Mouse (Mus musculus) heart, adult 2 months (tissue): ENCODE data around the gene Acadvl. TPM values are rescaled to one million over a fixed set of nuclear protein-coding genes. Genes with fewer than 3 reads are reported as not detected.

Experiments
- DNase-seq, 2 experiments: peaks; one replicate each; pipeline ENCODE4 v3.0.0; 2021
- H3K27ac ChIP-seq: fragments of 200-600 bp; 2 replicates; pipeline ENCODE4 v1.8.1; 2022
- H3K27me3 ChIP-seq: fragments of 200-500 bp; 2 replicates; pipeline ENCODE4 v1.6.1; 2012; ENCODE audit warnings: mild to moderate bottlenecking, low read length, inconsistent platforms, mixed read lengths; ENCODE audit not compliant: control insufficient read depth, insufficient read depth
- H3K36me3 ChIP-seq: fragments of 200-500 bp; 2 replicates; pipeline ENCODE4 v1.6.1; 2012; ENCODE audit warnings: low read length, inconsistent platforms; ENCODE audit not compliant: control insufficient read depth, insufficient read depth
- H3K4me1 ChIP-seq: fragments of 200-500 bp; 2 replicates; pipeline ENCODE4 v1.6.1; 2011; ENCODE audit warnings: low read length; ENCODE audit not compliant: control insufficient read depth, insufficient read depth
- H3K4me3 ChIP-seq: fragments of 200-600 bp; 2 replicates; pipeline ENCODE4 v1.8.1; 2022
- H3K79me2 ChIP-seq: fragments of 200-500 bp; replicated peaks from 2 replicates; pipeline ENCODE4 v1.6.1; 2012; ENCODE audit warnings: mild to moderate bottlenecking, inconsistent platforms, low read length, moderate library complexity, mixed read lengths; ENCODE audit not compliant: control insufficient read depth, insufficient read depth
- H3K9ac ChIP-seq: fragments of 200-500 bp; 2 replicates; pipeline ENCODE4 v1.6.1; 2012; ENCODE audit warnings: low read depth, mild to moderate bottlenecking, control low read depth, inconsistent platforms, low read length, mixed read lengths
- CTCF ChIP-seq: fragments of 200-600 bp; IDR thresholded peaks from 2 replicates; pipeline ENCODE4 v1.8.1; 2022; ENCODE audit warnings: antibody characterized with exemption, mild to moderate bottlenecking, moderate library complexity
- EP300 ChIP-seq: fragments of 200-500 bp; IDR thresholded peaks from 2 replicates; pipeline ENCODE4 v1.6.1; 2011; ENCODE audit warnings: low read depth, low read length, control low read depth; ENCODE audit not compliant: insufficient read depth
- POLR2A ChIP-seq: fragments of 200-500 bp; IDR thresholded peaks from 2 replicates; pipeline ENCODE4 v1.6.1; 2011; ENCODE audit warnings: mild to moderate bottlenecking, low read depth, low read length, control low read depth; ENCODE audit not compliant: insufficient read depth
- WGBS: fragments of 180-500 bp; shearing (Covaris S2); methylation state at CpG from one replicate; pipeline ENCODE4 v1.1.7; 2018; 5-methylcytosine and 5-hydroxymethylcytosine counted together
- intact Hi-C: fragments of 180-260 bp; cut with DNase I; formaldehyde crosslinking; loops from one replicate; pipeline ENCODE4 v1.15.1; 2025
- long read RNA-seq: library from polyadenylated mRNA; stranded (forward); transcript quantifications from one replicate; pipeline ENCODE4 v2.0.0, GENCODE M21; 2021
- polyA plus RNA-seq: library from polyadenylated mRNA; depleted of rRNA; stranded (reverse); fragments of >200 nt; gene quantifications from 2 replicates; pipeline ENCODE4 v1.2.3, GENCODE M21; 2012; rRNA removed
- total RNA-seq, 2 experiments: library from RNA; stranded (reverse); gene quantifications; 2 replicates each; pipeline ENCODE4 v1.2.3; 2021

Gene Acadvl
- total RNA-seq: 1,000 to 10,000 TPM; 1,139 to 1,355 TPM
- 701 and 889 TPM in 2 replicates for polyA plus RNA-seq
- long read RNA-seq, transcript Acadvl-201 (19 exons, 2,020 nt): minor isoform, 6 of 1,855 reads
- long read RNA-seq, transcript Acadvl-202 (20 exons, 2,168 nt): major isoform, 1,669 of 1,855 reads
- long read RNA-seq, partial matches to known transcripts: 115 of 1,855 reads
- long read RNA-seq, other reads (novel, unspliced or antisense): 65 of 1,855 reads

GRCm38 (mm10) chr11:70014880-70015558 lies at the start of gene Acadvl:
Acadvl (minus strand) TSS chr11:70015411.
- Histone ChIP-seq H3K27me3 (no peaks in the 10 kb centered on the region), H3K4me3 (peak within 1 kb of the TSS; percentile 71), H3K9ac (peak within 1 kb of the TSS; percentile 86), H3K36me3 (no peaks in the 10 kb centered on the region), H3K27ac (peak within 1 kb of the TSS; percentile 97), H3K79me2 (no peaks in the 10 kb centered on the region), H3K4me1 (peaks cover 5% of the 10 kb centered on the region)
- DNase-seq: peak; percentile 90 to 92
- WGBS: under 1% methylated on average over 35 of the region's 35 CpGs
- intact Hi-C loops: loop anchor here (2.0 kb wide), 1 partner anchor 14 kb away; the partner anchor contains the start of gene Dvl2
- TF ChIP-seq EP300 (0 out of 2 replicates have a peak, but pooled peaks have one; percentile 10), CTCF (peak; percentile 69), POLR2A (peak; percentile 97)

- Histone ChIP-seq H3K27me3 (no peaks in the 10 kb centered on the region), H3K27ac (no peak overlapping the region), H3K36me3 (no peaks in the 10 kb centered on the region), H3K4me3 (no peak overlapping the region), H3K4me1 (no peaks in the 10 kb centered on the region), H3K9ac (no peak overlapping the region), H3K79me2 (no peaks in the 10 kb centered on the region)
- 70% methylated on average over 3 of the region's 3 CpGs for WGBS
- TF ChIP-seq POLR2A: no peak
- 0 out of 2 replicates have a peak, but pooled peaks have one; percentile 8 for TF ChIP-seq CTCF
- no peak for TF ChIP-seq EP300
- intact Hi-C loops: no loop called here
- DNase-seq: no peak
These were observed 47.8 kb upstream of the Acadvl start for GRCm38 (mm10) chr11:70063053-70063452.

- H3K9ac ChIP-seq: no peak overlapping the region
- H3K27me3 ChIP-seq: no peaks in the 10 kb centered on the region
- no peak overlapping the region for H3K4me3 ChIP-seq
- no peaks in the 10 kb centered on the region for H3K4me1 ChIP-seq
- no peaks in the 10 kb centered on the region for H3K36me3 ChIP-seq
- no peak overlapping the region for H3K27ac ChIP-seq
- no peaks in the 10 kb centered on the region for H3K79me2 ChIP-seq
- WGBS: 51% methylated on average over 6 of the region's 6 CpGs
- intact Hi-C loops: loop anchor here (10.0 kb wide), 1 partner anchor 255 kb away; no protein-coding TSS in a partner anchor
- TF ChIP-seq POLR2A (no peak), CTCF (no peak), EP300 (no peak)
- DNase-seq: no peak
These were observed 44.7 kb upstream of the Acadvl start for GRCm38 (mm10) chr11:70059930-70060329.

- Histone ChIP-seq H3K27ac (no peak overlapping the region), H3K4me3 (no peak overlapping the region), H3K36me3 (no peaks in the 10 kb centered on the region), H3K27me3 (no peaks in the 10 kb centered on the region), H3K4me1 (no peaks in the 10 kb centered on the region), H3K79me2 (no peaks in the 10 kb centered on the region), H3K9ac (no peak overlapping the region)
- DNase-seq: no peak
- 82% methylated on average over 9 of the region's 9 CpGs for WGBS
- no peak for TF ChIP-seq EP300
- TF ChIP-seq POLR2A: no peak
- no peak for TF ChIP-seq CTCF
- intact Hi-C loops: loop anchor here (10.0 kb wide), 1 partner anchor 257 kb away; no protein-coding TSS in a partner anchor
These were observed 42.6 kb upstream of the Acadvl start for GRCm38 (mm10) chr11:70057805-70058204.

GRCm38 (mm10) chr11:70055618-70056214 lies 40.5 kb upstream of the Acadvl start:
- 22% methylated on average over 18 of the region's 18 CpGs for WGBS
- no peak for TF ChIP-seq POLR2A
- TF ChIP-seq CTCF: peak; percentile 97
- peak; percentile 74; the same call in 1 of the 2 replicates for TF ChIP-seq EP300
- Histone ChIP-seq H3K79me2 (no peaks in the 10 kb centered on the region), H3K36me3 (no peaks in the 10 kb centered on the region), H3K4me3 (no peak overlapping the region), H3K27ac (no peak overlapping the region), H3K4me1 (no peaks in the 10 kb centered on the region), H3K27me3 (no peaks in the 10 kb centered on the region), H3K9ac (no peak overlapping the region)
- peak; percentile 57 to 80 for DNase-seq
- intact Hi-C loops: loop anchor here (2.0 to 10.0 kb wide), 2 partner anchors 157 to 259 kb away; partner anchors contain the start of gene Slc16a11
